Mouse (Mus musculus) mature B cell (primary cell): ENCODE measurements around the gene Tubgcp2.

Experiments
- in situ Hi-C: fragments of 300-500 bp; cut with MboI; formaldehyde crosslinking; loops from 2 replicates; pipeline ENCODE4 v1.14.3; 2019

Gene Tubgcp2

DNA sequence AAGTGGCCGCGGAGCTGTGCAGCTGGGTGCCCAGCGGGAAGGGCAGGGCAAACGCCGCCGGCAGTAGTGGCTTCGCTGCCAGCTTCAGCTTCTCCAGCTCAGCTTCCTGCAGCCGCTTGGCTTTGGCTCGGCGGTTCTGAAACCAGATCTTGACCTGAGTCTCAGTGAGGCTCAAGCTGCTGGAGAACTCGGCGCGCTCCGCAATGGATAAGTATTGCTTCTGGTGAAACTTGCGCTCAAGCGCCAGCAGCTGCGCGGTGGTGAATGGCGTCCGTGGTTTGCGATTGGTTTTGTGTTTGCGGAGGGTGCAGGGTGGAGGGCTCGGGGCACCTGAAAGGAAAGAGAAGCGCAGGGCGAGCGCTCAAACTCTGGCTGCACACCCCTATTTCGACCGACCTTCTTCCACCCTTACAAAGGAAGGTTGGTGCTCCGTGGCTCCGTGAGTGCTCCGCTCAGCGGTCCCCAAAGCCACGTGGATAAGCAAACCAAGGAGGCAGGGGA is 11.4 kb upstream of the Tubgcp2 start:
- in situ Hi-C loops: no loop called here

- in situ Hi-C loops: no loop called here
Observed at GRCm38 (mm10) chr7:140045546-140045945, 9.1 kb upstream of the Tubgcp2 start.

DNA sequence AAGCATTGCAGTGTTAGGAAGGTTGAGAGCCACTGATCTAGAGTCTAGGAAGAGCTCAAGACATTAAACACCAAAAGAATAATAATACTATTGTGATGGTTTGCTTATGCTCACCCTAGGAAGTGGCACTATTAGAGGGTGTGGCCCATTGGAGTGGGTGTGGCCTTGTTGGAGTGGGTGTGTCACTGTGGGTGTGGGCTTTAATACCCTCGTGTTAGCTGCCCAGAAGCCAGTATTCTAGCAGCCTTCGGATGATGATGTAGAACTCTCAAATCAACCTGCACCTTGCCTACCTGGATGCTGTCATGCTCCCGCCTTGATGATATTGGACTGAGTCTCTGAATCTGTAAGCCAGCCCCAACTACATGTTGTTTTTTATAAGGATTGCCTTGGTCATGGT is 6.3 kb upstream of the Tubgcp2 start:
- in situ Hi-C loops: no loop called here

- in situ Hi-C loops: no loop called here
Observed at GRCm38 (mm10) chr7:140037171-140037555, 694 bp upstream of the Tubgcp2 start.

- in situ Hi-C loops: no loop called here
Observed at GRCm38 (mm10) chr7:140035456-140035855, 1.0 kb downstream of the Tubgcp2 start.

DNA sequence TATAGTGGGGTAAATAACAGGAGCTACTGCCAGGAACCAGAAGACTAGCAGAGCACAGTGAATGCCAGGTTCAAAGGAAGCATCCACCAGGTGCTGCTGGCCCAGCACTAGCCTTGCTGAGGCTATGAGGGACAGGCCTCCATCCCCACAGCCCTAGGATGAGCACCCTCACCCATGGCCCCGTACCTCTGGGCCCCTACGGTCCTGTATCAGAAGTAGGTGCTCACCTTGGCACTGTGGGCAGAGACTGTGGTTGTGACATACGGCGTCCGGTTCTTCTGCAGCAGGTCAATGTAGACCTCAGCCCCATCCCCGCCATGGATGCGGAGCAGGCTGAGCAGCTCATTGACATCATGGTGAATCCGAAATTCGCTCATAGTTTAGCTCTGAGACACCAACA is 3.1 kb downstream of the Tubgcp2 start:
- in situ Hi-C loops: no loop called here

- in situ Hi-C loops: no loop called here
Observed at GRCm38 (mm10) chr7:140032366-140032765, 4.1 kb downstream of the Tubgcp2 start.

DNA sequence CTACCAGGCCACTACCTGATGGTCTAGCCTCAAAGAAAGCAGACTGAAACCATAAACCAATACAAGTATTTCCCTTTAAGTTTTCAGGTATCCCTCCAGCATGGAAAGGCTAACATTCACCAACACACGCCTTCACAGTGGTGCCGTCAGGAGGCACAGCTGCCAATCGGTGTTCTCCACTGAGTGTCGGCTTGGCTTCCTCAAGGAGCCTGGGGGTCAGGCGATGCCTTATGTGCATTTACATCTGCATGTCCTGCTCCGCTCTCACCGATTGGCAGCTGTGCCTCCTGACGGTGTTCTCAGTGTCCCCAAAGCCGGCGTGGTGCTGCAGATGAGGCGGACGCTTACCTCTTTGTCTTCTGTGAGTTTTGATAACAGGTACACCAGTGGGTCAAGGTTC is 4.7 kb downstream of the Tubgcp2 start:
- in situ Hi-C loops: no loop called here

DNA sequence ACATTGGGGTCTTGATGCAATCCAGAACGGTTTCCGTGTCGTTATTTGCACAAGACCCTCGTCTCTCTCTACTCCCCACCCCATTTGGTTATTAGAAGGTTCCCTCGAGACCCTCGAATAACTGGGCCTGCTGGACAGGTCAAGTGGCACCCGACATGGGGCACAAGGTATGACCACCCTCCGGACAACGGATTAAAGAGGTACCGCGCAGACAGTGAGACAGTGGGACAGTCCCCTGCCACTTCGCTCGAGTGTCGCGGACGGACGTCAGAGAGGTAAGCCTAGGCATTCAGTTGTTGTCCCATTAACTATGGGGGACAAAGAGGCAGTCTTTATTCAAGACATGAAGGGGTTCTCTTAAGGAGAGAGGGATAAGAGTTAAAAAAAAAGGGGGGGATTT is 25.1 kb downstream of the Tubgcp2 start:
- in situ Hi-C loops: no loop called here

GRCm38 (mm10) chr7:140007781-140008180 is 28.7 kb downstream of the Tubgcp2 start:
- in situ Hi-C loops: no loop called here

DNA sequence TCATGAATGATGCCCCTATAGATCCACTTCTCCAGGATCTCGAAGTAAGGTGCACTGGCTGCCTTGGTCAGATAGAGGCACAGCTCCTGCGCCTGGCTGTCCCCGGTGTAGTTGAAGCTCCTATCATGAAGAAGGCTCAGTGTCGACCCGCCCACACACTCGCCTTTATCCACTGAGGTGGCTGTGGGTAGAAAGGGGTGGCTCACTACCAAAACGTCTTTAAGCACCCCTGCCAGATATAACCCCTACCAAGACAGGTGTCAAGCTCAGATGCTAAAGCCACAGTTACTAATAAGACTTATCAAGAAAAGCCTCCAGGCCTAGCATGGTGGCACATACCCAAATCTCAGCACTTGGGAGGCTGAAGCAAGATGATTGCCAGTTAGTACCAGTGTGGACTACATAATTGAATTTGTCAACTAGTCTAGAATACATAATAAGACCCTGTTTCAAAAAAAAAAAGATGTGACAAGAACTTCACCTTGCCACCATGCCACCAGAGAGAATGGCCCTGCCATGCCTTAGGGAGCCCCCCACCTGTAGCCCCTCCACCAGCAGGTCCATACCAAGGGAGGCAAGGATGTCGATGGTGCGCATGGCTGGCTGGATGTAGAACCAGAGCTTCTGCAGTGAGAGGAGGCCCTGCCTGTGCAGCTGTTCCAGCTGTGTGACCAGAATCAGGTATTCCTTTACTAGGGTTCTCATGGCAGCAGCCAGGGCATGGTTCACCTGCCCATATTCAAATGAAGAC is 29.4 kb downstream of the Tubgcp2 start:
- in situ Hi-C loops: no loop called here

GRCm38 (mm10) chr7:140004666-140005065 is 31.8 kb downstream of the Tubgcp2 start:
- in situ Hi-C loops: no loop called here

DNA sequence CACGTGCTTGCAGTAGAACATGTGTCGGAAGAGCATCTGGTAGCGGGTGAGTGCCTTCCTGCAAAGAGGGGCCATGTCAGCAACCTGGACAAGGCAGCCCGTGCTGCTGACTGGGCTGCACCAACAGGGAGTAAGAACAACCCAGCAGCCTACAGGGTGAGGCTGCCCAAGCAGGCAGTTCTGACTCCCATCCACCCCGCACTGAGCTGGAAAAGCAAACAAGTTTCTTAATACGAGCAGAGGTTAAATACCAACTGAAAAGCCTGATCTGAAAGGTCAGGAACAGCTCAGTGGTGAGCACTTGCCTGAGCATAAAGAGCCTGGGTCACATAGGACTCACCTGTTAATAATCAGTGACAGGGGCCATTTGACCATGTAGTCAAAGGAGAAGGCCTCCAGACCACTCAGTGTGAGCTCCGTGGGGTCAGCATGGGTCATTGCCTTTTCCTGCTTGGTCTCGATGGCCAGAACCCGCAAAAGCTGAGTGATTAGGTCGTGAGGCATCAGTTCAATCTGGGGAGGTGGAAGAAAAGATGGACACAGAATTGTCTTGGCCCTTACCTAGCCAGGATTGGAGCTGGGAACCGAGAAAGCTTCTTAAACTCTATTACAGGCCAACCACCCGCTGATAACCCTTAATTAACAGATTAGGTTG is 35.3 kb downstream of the Tubgcp2 start:
- in situ Hi-C loops: no loop called here

GRCm38 (mm10) chr7:139998691-139999350 is 37.6 kb downstream of the Tubgcp2 start:
- in situ Hi-C loops: no loop called here

GRCm38 (mm10) chr7:139994676-139995075 is 41.8 kb downstream of the Tubgcp2 start:
- in situ Hi-C loops: no loop called here

DNA sequence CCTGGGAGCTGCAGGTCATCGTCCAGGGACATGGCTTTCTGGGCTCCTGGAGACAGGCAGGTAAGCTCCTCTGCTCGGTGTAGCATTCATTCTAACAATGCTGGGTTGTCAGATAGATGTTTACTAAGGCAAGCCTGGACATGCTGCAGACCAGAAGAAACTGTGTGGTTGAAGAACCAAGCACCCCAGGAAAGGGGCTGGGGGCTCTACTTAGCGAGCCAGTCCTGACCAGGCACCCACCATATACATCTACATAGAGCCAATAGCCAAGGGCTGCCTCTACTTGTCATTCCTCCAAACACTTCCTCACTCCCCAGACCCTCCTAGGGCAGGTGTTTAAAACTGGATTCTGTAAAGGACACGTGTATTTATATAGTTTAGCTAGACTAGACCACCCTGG is 42.3 kb downstream of the Tubgcp2 start:
- in situ Hi-C loops: no loop called here

DNA sequence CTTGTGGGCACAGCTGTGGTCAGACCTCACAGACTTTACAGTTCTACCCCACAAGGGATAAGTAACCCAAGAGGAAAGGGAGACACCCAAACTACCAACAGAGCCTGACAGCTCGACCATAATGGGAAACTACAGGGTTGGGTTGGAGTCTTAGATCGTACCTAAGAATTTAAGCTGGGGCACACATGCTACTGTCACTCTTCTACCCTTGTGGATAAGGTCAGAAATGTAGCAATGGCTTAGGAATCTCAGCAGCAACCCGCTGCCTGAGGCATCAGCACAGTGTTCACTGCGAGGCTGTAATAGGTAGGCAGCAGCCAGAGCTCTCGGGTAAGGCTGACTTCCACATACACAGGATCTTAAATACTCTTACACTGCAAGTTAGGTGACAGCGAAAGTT is 42.9 kb downstream of the Tubgcp2 start:
- in situ Hi-C loops: no loop called here

DNA sequence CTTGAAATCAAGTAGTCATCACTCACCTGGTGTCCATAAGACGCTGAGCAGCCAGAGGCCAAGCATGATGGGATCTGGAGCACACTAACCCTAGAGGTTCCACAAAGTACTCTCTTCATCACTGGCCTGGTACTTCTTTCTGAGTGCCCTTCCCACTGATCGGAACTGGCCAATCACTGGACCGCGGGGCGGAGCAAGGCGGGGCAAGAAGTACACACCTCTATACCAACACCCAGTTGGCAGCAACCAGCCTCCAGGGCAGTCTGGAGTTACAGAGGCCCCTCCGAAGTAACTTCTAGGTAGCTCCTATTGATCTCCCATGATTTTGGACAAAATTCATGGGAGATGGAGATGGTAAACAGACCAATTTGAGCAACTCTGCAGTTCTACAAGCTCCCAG is 44.1 kb downstream of the Tubgcp2 start, which contains the start of gene Adam8:
Gene Adam8 (minus strand): TSS at position 157 of the 400 bp plus-strand sequence.
- in situ Hi-C loops: no loop called here

DNA sequence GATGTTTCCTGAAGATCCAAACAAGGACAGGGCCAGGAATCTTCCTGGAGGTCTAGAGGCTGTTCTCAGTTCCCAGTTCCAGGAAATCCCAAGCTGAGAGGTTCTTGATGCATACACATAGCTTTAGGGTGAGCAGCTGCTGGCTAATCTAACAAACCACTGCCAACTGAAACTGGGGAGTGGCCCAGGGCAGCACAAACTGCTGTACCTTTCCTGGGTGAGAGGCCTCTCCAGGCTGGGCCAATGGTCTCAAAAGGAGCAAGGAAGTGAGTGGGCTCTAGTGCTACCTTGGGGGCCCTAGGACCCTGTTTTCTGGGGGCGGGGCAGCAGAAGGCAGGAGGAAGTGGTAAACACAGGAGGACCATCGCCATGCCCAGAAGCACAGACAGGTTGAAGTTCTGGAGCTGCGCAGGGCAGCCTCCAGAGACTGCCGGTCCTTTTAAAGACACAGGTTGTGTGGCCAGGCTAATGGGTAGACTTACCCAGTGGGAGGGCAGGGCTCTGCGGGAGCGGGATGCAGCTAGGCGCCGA is 45.5 kb downstream of the Tubgcp2 start:
- in situ Hi-C loops: no loop called here

DNA sequence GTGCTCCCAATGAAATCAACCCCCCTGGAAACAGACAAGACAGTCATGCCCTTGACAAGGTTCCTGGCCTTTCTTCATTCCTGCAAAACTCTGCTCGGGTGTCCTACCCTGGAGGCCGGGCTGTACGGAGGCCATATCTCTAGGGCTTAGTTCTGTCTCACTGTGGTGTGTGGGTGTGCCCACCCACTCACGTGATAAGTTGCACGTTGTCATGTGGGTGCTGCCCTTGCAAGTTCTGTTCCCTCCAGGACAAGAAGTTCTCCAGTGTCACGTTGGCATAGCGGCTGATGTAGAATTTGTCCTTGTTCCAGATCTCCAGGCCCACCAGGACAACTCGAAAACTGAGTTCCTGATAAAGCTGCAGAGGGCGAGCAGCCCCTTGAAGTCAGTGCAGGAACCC is 48.2 kb downstream of the Tubgcp2 start:
- in situ Hi-C loops: no loop called here

DNA sequence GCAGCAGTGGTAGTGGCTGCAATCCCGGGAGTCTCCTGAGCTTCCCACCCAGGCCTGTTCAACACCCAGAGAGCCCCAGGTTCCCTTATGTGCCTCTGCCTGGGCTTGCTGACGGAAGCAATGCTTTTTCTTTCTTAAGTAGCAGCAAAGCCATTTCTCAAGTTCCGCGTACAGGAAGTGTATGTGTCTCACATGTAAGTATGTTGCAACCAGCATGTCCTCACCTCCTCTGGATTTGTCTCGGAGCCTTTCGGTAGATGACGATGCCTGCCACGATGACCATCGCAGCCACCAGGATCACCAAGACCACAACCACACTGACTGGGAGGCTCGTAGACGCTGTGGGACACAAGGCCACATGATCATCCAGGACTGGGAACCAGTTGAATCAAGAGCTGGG is 52.0 kb downstream of the Tubgcp2 start:
- in situ Hi-C loops: no loop called here

- in situ Hi-C loops: no loop called here
Observed at GRCm38 (mm10) chr7:139982058-139982457, 54.4 kb downstream of the Tubgcp2 start.

DNA sequence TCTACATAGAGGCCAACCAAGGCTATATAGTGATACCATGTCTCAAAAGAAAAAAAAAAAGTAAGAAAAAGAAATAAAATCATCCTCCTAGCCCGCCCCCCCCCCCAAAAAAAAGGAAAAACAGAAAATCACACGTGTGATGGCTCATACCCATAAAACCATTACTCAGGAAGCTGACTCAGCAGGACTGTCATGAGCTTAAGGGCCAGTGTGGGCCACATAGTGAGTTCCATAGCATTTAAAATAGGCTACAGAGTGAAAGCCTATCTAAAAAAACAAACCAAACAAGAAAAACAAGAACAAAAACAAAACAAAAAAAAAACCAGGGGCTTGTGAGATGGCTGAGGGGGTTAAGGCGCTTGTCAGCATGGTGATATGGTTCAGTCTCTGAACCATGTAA is 55.7 kb downstream of the Tubgcp2 start:
- in situ Hi-C loops: no loop called here
